Mouse (Mus musculus) megakaryocyte, adult 5-6 weeks (primary cell): ENCODE results near the gene Tpsb2. TPM values are rescaled to one million over a fixed set of nuclear protein-coding genes. Genes with fewer than 3 reads are reported as not detected.

Source experiments
- ATAC-seq: 2 replicates; pipeline ENCODE4 v1.8.0; 2016; ENCODE audit warnings: mild to moderate bottlenecking, inconsistent platforms; ENCODE audit not compliant: poor library complexity, severe bottlenecking
- total RNA-seq, 2 experiments: library from RNA; stranded (forward) in 1 of 2; stranded (reverse) in 1 of 2; fragments of 153-499, 151-499 nt in 1 of 2; fragments of 221-1000, 200-1000 nt in 1 of 2; gene quantifications; 2 replicates each; pipeline versions ENCODE4 v1.2.3 to v1.2.4; 2015 to 2017

Gene Tpsb2
- not detected in 2 replicates for total RNA-seq (2015)
- not detected in 2 replicates for total RNA-seq (2017)

GRCm38 (mm10) chr17:25366005-25366404 is at the start of gene Tpsb2:
Gene Tpsb2, plus strand, starts transcription at chr17:25366305.
- ATAC-seq, result no peak

- ATAC-seq, result no peak
Measured at GRCm38 (mm10) chr17:25318354-25318753, 47.8 kb upstream of the Tpsb2 start, which contains the start of gene Prss29. Gene Prss29, plus strand, starts transcription at chr17:25318654.

GRCm38 (mm10) chr17:25320819-25321218 is 45.3 kb upstream of the Tpsb2 start:
- no peak for ATAC-seq

DNA sequence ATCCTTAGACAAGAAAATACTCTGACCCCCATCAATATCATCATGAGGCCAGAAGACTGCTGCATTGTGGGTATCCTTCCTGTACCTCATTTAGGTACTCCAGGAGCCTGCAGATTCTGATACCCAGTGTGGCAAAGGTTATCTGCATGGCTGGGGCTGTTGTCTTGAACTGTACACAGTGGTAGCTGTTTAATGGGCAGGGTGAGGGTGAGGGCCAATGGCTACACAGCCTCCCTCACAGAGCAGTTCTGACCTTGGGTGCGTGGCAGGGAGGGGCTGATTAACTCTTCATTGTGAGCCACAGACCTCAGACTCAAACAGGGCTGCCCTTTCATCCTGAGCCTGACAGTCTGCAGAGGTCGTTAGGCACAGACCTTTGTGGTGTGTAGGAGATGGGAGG is 43.2 kb upstream of the Tpsb2 start:
- ATAC-seq, result no peak

- ATAC-seq, result peak; percentile 83
Measured at GRCm38 (mm10) chr17:25332321-25332720, 33.8 kb upstream of the Tpsb2 start.

GRCm38 (mm10) chr17:25333943-25334342 is 32.2 kb upstream of the Tpsb2 start:
- ATAC-seq, result no peak

GRCm38 (mm10) chr17:25338218-25338617 is 27.9 kb upstream of the Tpsb2 start:
- no peak for ATAC-seq

DNA sequence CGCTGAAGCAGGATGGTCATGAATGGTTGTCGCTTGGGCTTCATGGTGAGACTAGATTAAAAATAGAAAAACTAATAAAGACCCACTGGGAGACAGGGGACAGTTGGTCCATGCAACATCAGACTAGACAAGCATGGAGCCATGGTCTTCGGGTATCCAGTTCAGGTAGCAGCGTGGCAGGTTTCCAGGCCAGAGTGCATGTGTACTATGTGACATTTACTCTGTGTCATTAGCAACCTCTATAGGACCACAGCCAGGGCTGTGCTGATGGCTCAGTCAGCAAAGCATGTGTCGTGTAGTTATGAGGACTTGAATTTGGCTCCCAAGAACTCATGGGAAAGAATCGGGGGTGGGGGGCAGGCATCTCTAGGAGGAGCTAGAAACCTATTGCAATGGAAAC is 26.1 kb upstream of the Tpsb2 start:
- ATAC-seq, result no peak

GRCm38 (mm10) chr17:25341490-25341889 is 24.6 kb upstream of the Tpsb2 start:
- ATAC-seq, result no peak

- no peak for ATAC-seq
Measured at GRCm38 (mm10) chr17:25345462-25345861, 20.6 kb upstream of the Tpsb2 start, which contains the start of gene Tpsab1. Gene Tpsab1, minus strand, starts transcription at chr17:25345562.

- no peak for ATAC-seq
Measured at GRCm38 (mm10) chr17:25361291-25361690, 4.8 kb upstream of the Tpsb2 start.

DNA sequence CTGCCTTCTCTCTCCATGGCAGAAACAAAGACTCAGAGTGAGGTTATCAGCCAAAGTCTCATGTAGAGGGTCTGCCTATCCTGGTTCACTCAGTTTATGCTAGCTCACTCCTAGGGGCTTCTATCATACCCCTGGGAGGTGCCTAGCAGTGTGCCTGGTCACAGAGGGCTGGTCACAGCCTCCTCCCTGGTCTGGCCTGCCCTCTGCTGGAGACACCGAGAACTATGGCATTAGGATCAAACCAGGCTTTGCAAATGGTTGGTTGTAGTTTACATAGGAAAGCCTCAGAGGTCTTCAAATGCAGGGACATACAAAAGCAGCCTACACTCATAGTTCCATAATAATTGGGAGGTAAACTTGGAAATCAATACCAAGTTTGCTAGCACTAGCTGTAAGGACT is 2.4 kb upstream of the Tpsb2 start:
- no peak for ATAC-seq

DNA sequence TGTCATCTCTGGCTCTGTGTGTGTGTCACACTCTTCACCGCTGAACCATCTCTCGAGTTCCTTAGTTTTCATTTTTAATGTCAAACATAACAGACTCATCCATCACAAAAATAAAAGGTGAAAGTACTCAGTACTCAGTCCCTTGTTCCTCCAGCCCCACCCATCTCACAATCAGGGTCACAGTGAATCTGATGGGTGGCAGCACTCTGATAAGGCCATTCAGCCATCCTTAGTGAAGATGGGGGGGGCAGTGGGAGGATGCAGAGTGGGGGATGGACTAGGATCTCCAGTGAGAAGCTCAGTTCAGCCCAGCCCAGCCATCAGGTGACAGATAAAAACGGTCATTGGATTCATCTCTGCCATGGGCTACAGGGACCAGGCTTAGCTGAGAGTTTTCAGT is 2.9 kb downstream of the Tpsb2 start, which contains the start of gene Tpsg1:
TSS of gene Tpsg1 (plus strand) at position 301 of the 400 bp plus-strand sequence.
- no peak for ATAC-seq

DNA sequence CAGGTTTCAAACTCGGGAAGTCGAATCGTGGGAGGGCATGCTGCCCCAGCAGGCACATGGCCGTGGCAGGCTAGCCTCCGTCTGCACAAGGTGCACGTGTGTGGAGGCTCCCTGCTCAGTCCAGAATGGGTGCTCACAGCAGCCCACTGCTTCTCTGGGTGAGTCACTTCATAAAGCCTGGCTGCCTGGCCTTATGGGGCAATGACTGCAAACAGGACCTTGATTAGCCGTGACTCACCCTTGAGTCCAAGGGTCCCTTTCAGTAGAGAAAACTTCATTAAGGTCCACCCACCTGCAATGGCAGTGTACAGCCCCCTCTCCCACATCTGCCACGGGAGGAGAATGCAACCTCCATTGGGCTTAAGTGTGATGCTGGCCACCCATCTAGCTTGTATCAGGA is 6.4 kb downstream of the Tpsb2 start:
- no peak for ATAC-seq

- ATAC-seq, result no peak
Measured at GRCm38 (mm10) chr17:25374011-25374410, 7.9 kb downstream of the Tpsb2 start.

GRCm38 (mm10) chr17:25394526-25394925 is 28.4 kb downstream of the Tpsb2 start:
- ATAC-seq, result no peak

GRCm38 (mm10) chr17:25397804-25398519 is 31.9 kb downstream of the Tpsb2 start:
- no peak for ATAC-seq

DNA sequence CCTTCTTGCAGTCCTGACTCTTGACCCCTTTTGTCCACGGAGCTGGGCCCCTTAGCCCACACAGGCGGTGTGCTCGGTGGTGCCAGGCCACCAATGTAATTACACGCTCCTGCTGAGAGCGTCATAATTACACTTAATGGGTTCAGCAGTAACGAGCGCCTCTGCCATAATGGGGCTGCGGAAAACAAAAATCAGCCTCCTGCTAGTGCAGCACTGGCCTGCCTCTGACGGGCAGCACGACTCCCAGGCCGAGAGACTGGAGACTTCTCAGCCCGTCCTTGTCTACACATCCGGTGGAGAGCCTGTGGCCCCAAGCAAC is 32.4 kb downstream of the Tpsb2 start:
- no peak for ATAC-seq

GRCm38 (mm10) chr17:25400443-25400842 is 34.3 kb downstream of the Tpsb2 start:
- no peak for ATAC-seq

DNA sequence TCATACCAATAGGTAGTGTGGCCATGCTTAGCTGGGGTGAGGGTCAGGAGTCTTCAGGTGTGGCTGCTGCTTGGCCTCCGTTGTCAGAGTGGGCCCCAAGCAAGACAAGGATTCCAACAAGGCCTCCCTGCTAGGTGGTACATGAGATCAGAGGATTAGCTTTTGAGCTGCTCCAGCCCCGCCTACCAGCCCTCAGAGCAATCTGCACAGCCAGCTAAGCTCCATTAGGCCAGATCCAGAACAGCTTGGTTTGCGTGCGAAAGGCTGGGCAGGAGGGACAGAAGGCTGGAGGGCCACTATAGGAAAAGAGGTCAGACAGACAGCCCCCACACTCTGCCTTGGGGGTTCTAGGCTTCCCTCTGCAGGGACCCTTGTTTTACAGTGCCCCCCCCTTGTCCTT is 35.4 kb downstream of the Tpsb2 start:
- ATAC-seq, result no peak

DNA sequence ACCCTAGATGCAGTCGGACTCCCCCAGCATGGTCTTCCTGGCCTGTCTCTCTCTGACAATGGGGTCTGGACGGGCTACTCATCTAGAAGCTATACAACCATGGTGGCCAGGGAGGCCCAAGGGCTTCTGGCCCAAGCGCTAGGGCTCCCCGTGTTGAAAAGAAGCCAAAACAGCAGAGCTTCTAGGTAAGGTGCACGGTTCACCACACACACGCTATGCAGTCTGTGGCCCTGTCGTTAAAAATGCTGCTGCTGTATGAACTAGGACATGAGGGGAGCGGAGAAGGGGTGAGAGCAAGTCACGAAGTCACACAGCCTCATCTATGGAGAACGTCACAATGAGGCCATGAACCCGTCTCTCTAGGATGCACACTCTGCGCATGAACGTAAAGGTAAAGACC is 36.1 kb downstream of the Tpsb2 start:
- no peak for ATAC-seq

- no peak for ATAC-seq
Measured at GRCm38 (mm10) chr17:25404190-25404589, 38.1 kb downstream of the Tpsb2 start.
